Mouse (Mus musculus) midbrain, embryonic 10.5 days (tissue): ENCODE measurements at regions not wholly inside any gene's neighbourhood (a gene's known extent, or its start where the extent isn't known, plus 50 kb on each side); places are given as distances from the start of the nearest gene placed in this dataset.

ENCODE experiments used
- DNase-seq: peaks from one replicate; pipeline ENCODE4 v3.0.0-alpha.2; 2017; ENCODE audit warnings: low spot score
- H3K27ac ChIP-seq: fragments of 300-500 bp; sonication (generic); replicated peaks from 2 replicates; pipeline ENCODE4 v1.5.1; 2016; ENCODE audit warnings: mild to moderate bottlenecking
- H3K27me3 ChIP-seq: fragments of 300-500 bp; sonication (generic); 2 replicates; pipeline ENCODE4 v1.6.1; 2016; ENCODE audit warnings: low read depth, mild to moderate bottlenecking; ENCODE audit not compliant: poor library complexity, severe bottlenecking
- H3K36me3 ChIP-seq: fragments of 300-500 bp; sonication (generic); 2 replicates; pipeline ENCODE4 v1.6.1; 2016; ENCODE audit warnings: mild to moderate bottlenecking, moderate library complexity
- H3K4me1 ChIP-seq: fragments of 300-500 bp; sonication (generic); 2 replicates; pipeline ENCODE4 v1.6.1; 2016
- H3K4me3 ChIP-seq: fragments of 300-500 bp; sonication (generic); 2 replicates; pipeline ENCODE4 v1.5.1; 2016; ENCODE audit warnings: mild to moderate bottlenecking, moderate library complexity
- H3K9me3 ChIP-seq: fragments of 300-500 bp; sonication (generic); replicated peaks from 2 replicates; pipeline ENCODE4 v1.6.1; 2016; ENCODE audit warnings: mild to moderate bottlenecking
- WGBS: fragments of 180-500 bp; shearing (Covaris S2); methylation state at CpG from one replicate; pipeline ENCODE4 v1.1.7; 2016; 5-methylcytosine and 5-hydroxymethylcytosine counted together

GRCm38 (mm10) chr8:4411126-4411525 is 81.7 kb upstream of the Cers4 start:
- no peak overlapping the region for H3K27ac ChIP-seq
- no peaks in the 10 kb centered on the region for H3K9me3 ChIP-seq
- DNase-seq, result no peak
- no peaks in the 10 kb centered on the region for H3K27me3 ChIP-seq
- no peaks in the 10 kb centered on the region for H3K36me3 ChIP-seq
- no peak overlapping the region for H3K4me3 ChIP-seq
- 89% methylated on average over 3 of the region's 3 CpGs for WGBS
- H3K4me1 ChIP-seq, result peaks cover 12% of the 10 kb centered on the region

- 89% methylated on average over 2 of the region's 2 CpGs for WGBS
- Histone ChIP-seq H3K4me3 (no peak overlapping the region), H3K27me3 (no peaks in the 10 kb centered on the region), H3K36me3 (no peaks in the 10 kb centered on the region), H3K27ac (no peak overlapping the region), H3K4me1 (peaks cover 12% of the 10 kb centered on the region), H3K9me3 (no peaks in the 10 kb centered on the region)
- no peak for DNase-seq
Measured at GRCm38 (mm10) chr8:4411836-4412235, 81.0 kb upstream of the Cers4 start.

- H3K9me3 ChIP-seq, result no peaks in the 10 kb centered on the region; the same call in 1 of the 2 replicates
- WGBS, result 41% methylated on average over 6 of the region's 6 CpGs
Measured at GRCm38 (mm10) chr8:4413206-4413605, 79.6 kb upstream of the Cers4 start.

GRCm38 (mm10) chr8:4413764-4414163 is 79.1 kb upstream of the Cers4 start:
- Histone ChIP-seq H3K4me3 (no peak overlapping the region), H3K27ac (peak overlapping the region; percentile 55; the same call in 1 of the 2 replicates), H3K27me3 (no peaks in the 10 kb centered on the region), H3K9me3 (no peaks in the 10 kb centered on the region; the same call in 1 of the 2 replicates), H3K4me1 (peaks cover 12% of the 10 kb centered on the region), H3K36me3 (no peaks in the 10 kb centered on the region)
- WGBS, result 24% methylated on average over 4 of the region's 4 CpGs
- DNase-seq, result peak; percentile 38

More at GRCm38 (mm10) chr8:4413206-4413605, 79.6 kb upstream of the Cers4 start:
- H3K4me3 ChIP-seq, result no peak overlapping the region
- peaks cover 12% of the 10 kb centered on the region for H3K4me1 ChIP-seq
- peak overlapping the region; percentile 55; the same call in 1 of the 2 replicates for H3K27ac ChIP-seq
- no peaks in the 10 kb centered on the region for H3K27me3 ChIP-seq
- DNase-seq, result peak; percentile 22
- H3K36me3 ChIP-seq, result no peaks in the 10 kb centered on the region

- peaks cover 12% of the 10 kb centered on the region for H3K4me1 ChIP-seq
- no peak overlapping the region for H3K4me3 ChIP-seq
- H3K9me3 ChIP-seq, result no peaks in the 10 kb centered on the region; the same call in 1 of the 2 replicates
- H3K27ac ChIP-seq, result no peak overlapping the region
- H3K27me3 ChIP-seq, result no peaks in the 10 kb centered on the region
- no peak for DNase-seq
- no peaks in the 10 kb centered on the region for H3K36me3 ChIP-seq
- 85% methylated on average over 3 of the region's 3 CpGs for WGBS
Measured at GRCm38 (mm10) chr8:4417141-4417540, 75.7 kb upstream of the Cers4 start.

GRCm38 (mm10) chr8:4433161-4433560 is 59.7 kb upstream of the Cers4 start:
- no peaks in the 10 kb centered on the region for H3K36me3 ChIP-seq
- WGBS, result 85% methylated on average over 2 of the region's 2 CpGs
- H3K4me1 ChIP-seq, result peaks cover 9% of the 10 kb centered on the region
- H3K9me3 ChIP-seq, result no peaks in the 10 kb centered on the region; the same call in 1 of the 2 replicates
- H3K27me3 ChIP-seq, result no peaks in the 10 kb centered on the region
- H3K27ac ChIP-seq, result no peak overlapping the region
- H3K4me3 ChIP-seq, result no peak overlapping the region
- no peak for DNase-seq

GRCm38 (mm10) chr8:4436546-4436945 is 56.3 kb upstream of the Cers4 start:
- Histone ChIP-seq H3K36me3 (no peaks in the 10 kb centered on the region), H3K4me3 (no peak overlapping the region), H3K27me3 (no peaks in the 10 kb centered on the region), H3K9me3 (no peaks in the 10 kb centered on the region; the same call in 1 of the 2 replicates), H3K4me1 (peaks cover 9% of the 10 kb centered on the region), H3K27ac (no peak overlapping the region)
- no peak for DNase-seq
- WGBS, result 45% methylated on average over 3 of the region's 3 CpGs
